Comparison of ENCODE assay signal across 14 mouse cellular contexts in genomic region chr16:37463981-37464380, GRCm38 (mm10).
DNase-seq lines count a peak whose midpoint lies in the region.
"Had no signal": no experiment of that assay in that cellular context is flagged by ENCODE, and none has a peak within 500 bp of the region (broad histone marks: within the 10 kb centered on the region; RNA-seq: fewer than 3 reads in every experiment).

No protein-coding gene starts in this region.

- peak; percentile 16 to 36 for DNase-seq in adrenal gland, adult (ENCODE audit: inconsistent age in 2 of 2, low spot score in 1 of 2)
- DNase-seq in adrenal gland, postnatal 14 days = no peak
- peak; percentile 67 for DNase-seq in heart, adult 11 months
- DNase-seq in heart, adult 9 months (ENCODE audit: low spot score in 2 of 2) = no peak
- peak; percentile 92 for DNase-seq in cerebellum, adult 9-11 months
- DNase-seq in embryo, embryonic 10 days (ENCODE audit: low spot score) = no peak
- no peak for DNase-seq in lung, postnatal 14 days
- DNase-seq: heart, postnatal 10 days; kidney, adult 8-10 months; kidney, postnatal 14 days; layer of hippocampus, postnatal 36 days; lung, embryonic 14.5 days; lung, postnatal 36 days; thymus, postnatal 36 days had no signal

Comparison
In these comparisons a context has a peak if more than half of its experiments do, and no peak if none do; other contexts are left out.
1. DNase-seq: peak in adrenal gland, adult (2 of 2), heart, adult 11 months (single experiment) and cerebellum, adult 9-11 months (single experiment); none in adrenal gland, postnatal 14 days (single experiment), heart, adult 9 months (0 of 2), embryo, embryonic 10 days (single experiment) and lung, postnatal 14 days (single experiment).